Mouse (Mus musculus) olfactory bulb, adult 2 months (tissue): ENCODE data around the gene Lta. TPM values are rescaled to one million over a fixed set of nuclear protein-coding genes. Genes with fewer than 3 reads are reported as not detected.

Experiments
- H3K27ac ChIP-seq: fragments of 200-500 bp; 2 replicates; pipeline ENCODE4 v1.5.1; 2012; ENCODE audit warnings: low read depth, low read length; ENCODE audit not compliant: insufficient read depth
- H3K4me1 ChIP-seq: fragments of 200-500 bp; 2 replicates; pipeline ENCODE4 v1.6.1; 2012; ENCODE audit warnings: low read length; ENCODE audit not compliant: control insufficient read depth, insufficient read depth
- H3K4me3 ChIP-seq: fragments of 200-500 bp; 2 replicates; pipeline ENCODE4 v1.5.1; 2012; ENCODE audit warnings: mild to moderate bottlenecking, low read depth, low read length, moderate library complexity; ENCODE audit not compliant: insufficient read depth
- CTCF ChIP-seq: fragments of 200-500 bp; IDR thresholded peaks from 2 replicates; pipeline ENCODE4 v1.5.1; 2012; ENCODE audit warnings: low read depth, mild to moderate bottlenecking, low read length, moderate library complexity; ENCODE audit not compliant: insufficient read depth
- POLR2A ChIP-seq: fragments of 200-500 bp; IDR thresholded peaks from 2 replicates; pipeline ENCODE4 v1.6.1; 2012; ENCODE audit warnings: mild to moderate bottlenecking, low read depth, low read length, moderate library complexity; ENCODE audit not compliant: insufficient read depth
- WGBS: fragments of 180-500 bp; shearing (Covaris S2); methylation state at CpG from one replicate; pipeline ENCODE4 v1.1.7; 2018; 5-methylcytosine and 5-hydroxymethylcytosine counted together
- polyA plus RNA-seq: library from polyadenylated mRNA; stranded (reverse); fragments of >200 nt; gene quantifications from 2 replicates; pipeline ENCODE4 v1.2.4, GENCODE M21; 2012; ENCODE audit warnings: low replicate concordance; ENCODE audit not compliant: missing spikeins, insufficient read depth, insufficient read length

The Lta gene
- polyA plus RNA-seq, 1 experiment, result not detected

GRCm38 (mm10) chr17:35201787-35202186 lies 3.4 kb downstream of the Lta start, which contains the start of gene Tnf:
Gene Tnf, minus strand, starts transcription at chr17:35202007.
- 40% methylated on average over 13 of the region's 13 CpGs for WGBS
- TF ChIP-seq CTCF (no peak), POLR2A (no peak)
- Histone ChIP-seq H3K4me1 (0 out of 2 replicates have a peak, but pooled peaks cover 7% of the 10 kb centered on the region), H3K27ac (no peak within 1 kb of the TSS), H3K4me3 (no peak within 1 kb of the TSS)

GRCm38 (mm10) chr17:35201128-35201527 lies 4.0 kb downstream of the Lta start:
- WGBS, result 81% methylated on average over 11 of the region's 11 CpGs
- TF ChIP-seq POLR2A (no peak), CTCF (no peak)
- H3K4me1 ChIP-seq, result peaks cover 9% of the 10 kb centered on the region; the same call in 1 of the 2 replicates
- no peak overlapping the region for H3K27ac ChIP-seq
- no peak overlapping the region for H3K4me3 ChIP-seq

- 86% methylated on average over 11 of the region's 11 CpGs for WGBS
- no peak for TF ChIP-seq POLR2A
- no peak for TF ChIP-seq CTCF
- H3K4me1 ChIP-seq, result peaks cover 16% of the 10 kb centered on the region
- H3K27ac ChIP-seq, result no peak overlapping the region
- no peak overlapping the region for H3K4me3 ChIP-seq
Measured at GRCm38 (mm10) chr17:35200398-35200797, 4.8 kb downstream of the Lta start.

GRCm38 (mm10) chr17:35198946-35199345 lies 6.2 kb downstream of the Lta start:
- no peak overlapping the region for H3K27ac ChIP-seq
- peaks cover 16% of the 10 kb centered on the region for H3K4me1 ChIP-seq
- TF ChIP-seq CTCF (no peak), POLR2A (no peak)
- H3K4me3 ChIP-seq, result no peak overlapping the region
- WGBS, result 46% methylated on average over 8 of the region's 8 CpGs

- H3K4me3 ChIP-seq, result no peak overlapping the region
- WGBS, result 78% methylated on average over 7 of the region's 7 CpGs
- TF ChIP-seq POLR2A (no peak), CTCF (no peak)
- H3K4me1 ChIP-seq, result peaks cover 16% of the 10 kb centered on the region
- H3K27ac ChIP-seq, result no peak overlapping the region
Measured at GRCm38 (mm10) chr17:35198029-35198428, 7.1 kb downstream of the Lta start.

GRCm38 (mm10) chr17:35197126-35197525 lies 8.0 kb downstream of the Lta start:
- 49% methylated on average over 6 of the region's 6 CpGs for WGBS

GRCm38 (mm10) chr17:35196321-35196641 lies 8.9 kb downstream of the Lta start:
- H3K4me1 ChIP-seq, result peaks cover 14% of the 10 kb centered on the region
- TF ChIP-seq CTCF (no peak), POLR2A (no peak)
- no peak overlapping the region for H3K27ac ChIP-seq
- peak overlapping the region; percentile 44; the same call in 1 of the 2 replicates for H3K4me3 ChIP-seq
- WGBS, result 34% methylated on average over 9 of the region's 9 CpGs

More at GRCm38 (mm10) chr17:35197126-35197525, 8.0 kb downstream of the Lta start:
- no peak overlapping the region for H3K4me3 ChIP-seq
- TF ChIP-seq CTCF (no peak), POLR2A (no peak)
- H3K27ac ChIP-seq, result no peak overlapping the region
- peaks cover 16% of the 10 kb centered on the region for H3K4me1 ChIP-seq

GRCm38 (mm10) chr17:35195631-35196320 lies 9.4 kb downstream of the Lta start:
- H3K27ac ChIP-seq, result no peak overlapping the region
- peaks cover 14% of the 10 kb centered on the region for H3K4me1 ChIP-seq
- WGBS, result under 1% methylated on average over 66 of the region's 66 CpGs
- TF ChIP-seq POLR2A (no peak), CTCF (peak; percentile 86)
- peak overlapping the region; percentile 44 for H3K4me3 ChIP-seq

GRCm38 (mm10) chr17:35194844-35195630 lies 10.1 kb downstream of the Lta start:
- Histone ChIP-seq H3K4me1 (peaks cover 14% of the 10 kb centered on the region), H3K4me3 (peak overlapping the region; percentile 44), H3K27ac (no peak overlapping the region)
- WGBS, result 52% methylated on average over 19 of the region's 19 CpGs
- TF ChIP-seq CTCF, result no peak
- TF ChIP-seq POLR2A, result no peak
